Mouse (Mus musculus) ES-Bruce4 (cell line): ENCODE results near the gene Mus81.

ENCODE experiments used
- EP300 ChIP-seq: IDR thresholded peaks from 2 replicates; pipeline ENCODE4 v1.6.1; 2011; ENCODE audit warnings: low read depth, low read length; ENCODE audit not compliant: insufficient read depth
- POLR2A ChIP-seq: IDR thresholded peaks from one replicate; pipeline ENCODE4 v1.8.1; 2011; ENCODE audit warnings: low read length; ENCODE audit not compliant: insufficient read depth

DNA sequence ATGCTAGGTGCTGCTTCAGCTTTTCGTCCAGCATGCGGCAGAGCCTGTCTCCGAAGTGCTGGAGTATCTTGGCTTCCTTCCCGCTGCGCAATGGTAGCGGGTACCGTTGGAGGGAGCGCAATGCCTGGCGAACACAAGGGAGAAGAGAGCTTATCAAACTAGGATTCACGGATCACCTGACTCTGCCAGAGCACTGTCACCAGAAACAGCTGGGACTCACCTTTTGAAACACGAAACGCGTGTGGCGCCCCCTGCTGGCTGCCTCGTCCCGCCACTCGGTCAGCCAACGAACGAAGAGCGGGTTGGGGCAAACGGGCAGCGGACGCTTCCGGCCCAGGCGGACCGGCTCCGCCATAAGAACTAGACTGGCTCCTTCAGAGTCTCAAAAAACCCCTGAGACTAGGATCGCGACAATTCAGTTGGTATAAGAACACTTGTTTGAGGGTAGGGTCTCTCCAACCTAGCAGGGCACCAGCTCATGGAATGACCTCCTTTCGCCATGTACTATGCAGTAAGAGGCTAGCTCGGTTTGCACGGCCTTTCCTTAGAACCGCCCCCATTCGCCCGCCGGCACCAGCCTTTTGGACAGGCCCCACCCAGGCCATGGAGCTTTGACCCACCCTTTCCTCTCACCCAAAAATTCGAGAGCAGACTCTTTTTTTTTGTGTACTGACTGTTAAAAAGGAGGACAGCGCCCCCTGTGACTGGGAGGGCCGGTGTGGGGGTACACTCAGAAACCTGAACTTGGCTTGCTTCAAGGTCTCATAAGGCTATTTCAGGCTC lies at the start of gene Mus81:
- TF ChIP-seq EP300: 0 out of 2 replicates have a peak, but pooled peaks have one; percentile 57
- peak; percentile 61 for TF ChIP-seq POLR2A
